Mouse (Mus musculus) CD4-positive naive resting alpha-beta T cell, adult 57 days (primary cell): ENCODE data around the gene Notch1. TPM values are rescaled to one million over a fixed set of nuclear protein-coding genes. Genes with fewer than 3 reads are reported as not detected.

Experiments
- total RNA-seq: library from RNA; stranded (reverse); gene quantifications from one replicate; pipeline ENCODE4 v1.2.4, GENCODE M21; 2023

The Notch1 gene
- total RNA-seq, result 130 TPM

DNA sequence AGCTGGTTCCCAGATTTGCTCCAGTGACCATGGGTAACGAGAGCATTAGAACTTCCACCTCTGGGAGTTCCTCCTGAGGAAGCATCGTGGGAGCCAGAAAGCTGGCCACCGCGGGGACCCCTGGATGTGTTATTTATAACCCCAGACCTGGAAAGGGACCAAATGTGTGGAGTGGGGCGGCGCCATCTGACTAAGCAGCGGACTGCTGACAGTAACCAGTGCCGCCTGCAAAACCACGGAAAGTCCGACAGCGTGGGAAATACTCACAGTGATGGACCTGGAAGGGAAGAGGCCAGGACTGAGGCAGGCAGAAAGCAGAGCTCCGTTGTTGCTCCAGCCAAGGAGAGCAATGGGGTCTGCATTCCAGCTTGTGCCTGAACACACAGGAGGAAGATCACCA, at the start of gene Notch1:
Notch1 (minus strand) TSS at position 389 of the 400 bp plus-strand sequence.

DNA sequence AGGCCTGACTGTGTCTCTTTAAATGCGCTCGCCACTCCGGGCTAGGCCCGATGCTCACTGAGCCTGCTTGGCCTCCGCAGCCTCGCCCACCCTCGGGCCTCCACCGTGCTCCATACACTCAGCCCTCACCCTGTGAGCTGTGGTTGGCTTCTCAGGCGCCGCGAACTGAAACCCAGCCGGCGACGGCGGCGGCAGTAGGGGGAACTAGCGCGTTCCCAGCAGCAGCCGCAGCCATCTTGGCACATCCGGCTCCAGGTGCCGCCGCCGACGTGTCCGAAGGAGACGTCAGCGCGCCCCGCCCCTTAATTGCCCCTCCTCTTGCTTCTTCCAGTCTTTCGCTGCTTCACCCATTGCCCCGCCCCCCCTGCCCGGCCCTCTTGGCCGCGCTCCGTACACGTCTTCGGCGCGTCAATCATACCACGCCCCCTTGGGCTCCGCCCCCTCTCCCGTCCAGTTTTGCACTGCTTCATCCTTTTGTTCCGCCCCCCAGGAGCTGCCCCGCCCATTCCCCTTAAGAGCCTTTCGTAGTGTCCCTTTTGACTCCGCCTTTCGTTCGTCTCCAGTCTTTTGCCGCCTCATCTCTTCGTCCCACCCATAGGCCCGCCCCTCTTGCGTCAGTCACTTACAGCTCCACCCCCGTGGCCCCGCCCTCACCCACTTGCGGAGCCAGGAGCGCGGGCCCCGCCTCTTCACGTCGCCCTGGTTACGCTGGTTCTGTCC, 71.4 kb downstream of the Notch1 start, which contains the start of gene Sec16a:
Sec16a (minus strand) TSS at position 271 of the 720 bp plus-strand sequence.

DNA sequence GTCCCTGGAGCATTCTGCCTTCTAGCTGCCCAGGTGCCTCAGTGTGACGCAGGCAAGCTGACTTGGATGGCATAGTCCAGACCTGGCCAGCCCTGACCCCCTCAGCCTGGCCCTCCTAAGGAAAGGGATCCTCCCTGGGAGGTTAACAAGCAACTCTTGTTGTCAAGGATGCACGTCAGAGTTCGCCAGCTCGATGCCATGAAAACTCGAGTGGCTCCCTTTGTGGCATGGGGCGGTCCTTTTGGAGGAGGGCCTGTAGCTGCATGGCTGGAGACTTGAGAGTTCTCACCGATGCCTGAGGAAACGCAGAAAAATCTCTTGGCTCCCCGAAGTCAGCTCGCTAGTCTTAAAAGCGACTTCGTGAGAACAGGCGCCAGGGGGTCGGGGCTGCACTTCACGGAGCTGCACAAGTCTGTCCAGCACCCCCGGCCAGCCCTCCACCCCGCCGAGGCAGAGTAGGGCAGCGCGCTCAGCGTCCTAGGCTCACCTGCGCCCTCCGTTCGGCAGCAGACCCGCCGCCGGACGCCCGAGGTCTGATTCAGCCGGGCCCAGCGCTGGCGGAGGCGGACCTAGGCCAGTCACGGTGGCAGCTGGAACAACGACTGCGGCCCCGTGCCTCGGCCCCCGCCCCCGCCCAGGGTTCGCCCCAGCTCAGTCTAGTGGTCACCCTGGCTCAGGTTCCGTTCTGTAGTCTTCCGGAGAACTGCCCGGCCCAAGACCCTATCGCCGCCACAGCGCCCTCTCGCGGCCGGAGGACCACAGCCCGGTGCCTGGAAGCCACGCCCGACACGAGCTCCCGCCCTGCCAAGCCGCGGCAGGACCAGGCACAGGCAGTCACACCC, 107.7 kb downstream of the Notch1 start, which contains the start of gene Inpp5e:
Inpp5e (minus strand) TSS at position 689 of the 842 bp plus-strand sequence.

Other genes starting within 250 kb of the Notch1 start
- 0.06 TPM for gene Ccdc187, start 222.1 kb downstream of the Notch1 start, total RNA-seq
- gene Gpsm1, start 201.1 kb downstream of the Notch1 start, total RNA-seq, result 29.5 TPM
- 10.1 TPM for gene Dnlz, start 164.6 kb downstream of the Notch1 start, total RNA-seq
- gene Card9, start 155.7 kb downstream of the Notch1 start, total RNA-seq, result 9.0 TPM
- 112 TPM for gene Snapc4, start 136.0 kb downstream of the Notch1 start, total RNA-seq
- 138 TPM for gene Entr1, start 127.3 kb downstream of the Notch1 start, total RNA-seq
- gene Pmpca, start 127.3 kb downstream of the Notch1 start, total RNA-seq, result 80.1 TPM
- gene Inpp5e, start 107.5 kb downstream of the Notch1 start, total RNA-seq, result 32.6 TPM
- gene Sec16a, start 71.4 kb downstream of the Notch1 start, total RNA-seq, result 82.1 TPM
- 5.3 TPM for gene Egfl7, start 63.4 kb upstream of the Notch1 start, total RNA-seq
- not detected for gene Gm20532, start 70.0 kb upstream of the Notch1 start, total RNA-seq
- 12.1 TPM for gene Agpat2, start 87.8 kb upstream of the Notch1 start, total RNA-seq
- 1.7 TPM for gene Fam69b, start 111.8 kb upstream of the Notch1 start, total RNA-seq
- gene Lcn4, start 154.6 kb upstream of the Notch1 start, total RNA-seq, result 3.5 TPM